Mouse (Mus musculus) stomach, postnatal 0 days (tissue): Measurements from ENCODE around the gene Prl3a1.

Experiments used
- CTCF ChIP-seq: IDR thresholded peaks from 2 replicates; pipeline ENCODE4 v1.5.1; 2016; ENCODE audit warnings: antibody characterized with exemption, low read depth, mild to moderate bottlenecking, moderate library complexity
- EP300 ChIP-seq: optimal IDR thresholded peaks from 2 replicates; pipeline ENCODE3; 2016; ENCODE audit warnings: antibody characterized with exemption

DNA sequence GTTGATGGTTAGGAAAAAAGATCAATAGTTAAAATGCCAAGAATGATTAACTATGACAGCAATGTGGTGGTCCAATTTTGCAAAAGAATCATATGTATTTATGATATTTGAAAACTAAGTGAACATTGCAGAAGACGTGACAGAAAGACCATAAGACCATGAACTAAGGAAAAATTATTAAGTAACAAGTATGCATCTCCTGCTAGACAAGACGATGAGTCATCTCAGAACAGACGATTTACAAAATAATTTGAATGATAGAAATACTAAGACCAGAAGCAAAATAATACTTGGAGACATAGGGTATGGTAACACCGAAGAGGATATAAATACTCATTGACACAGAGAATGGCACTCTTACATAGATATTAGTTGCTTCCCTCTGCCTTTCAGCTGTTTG, at the start of gene Prl3a1:
- TF ChIP-seq CTCF (no peak), EP300 (no peak)
